Mouse (Mus musculus) embryonic facial prominence, embryonic 11.5 days (tissue): ENCODE data around the gene Cers1. TPM values are rescaled to one million over a fixed set of nuclear protein-coding genes. Genes with fewer than 3 reads are reported as not detected.

Experiments used
- ATAC-seq: fragments of 200-750 bp; cut with Nextera tagmentation; replicated peaks from 2 replicates; pipeline ENCODE4 v1.8.0; 2017; ENCODE audit warnings: low read depth; ENCODE audit not compliant: insufficient number of reproducible peaks, low FRiP score, low TSS enrichment
- DNase-seq: peaks from one replicate; pipeline ENCODE4 v3.0.0-alpha.2; 2015; ENCODE audit warnings: low spot score
- H3K27ac ChIP-seq: fragments of 300-500 bp; sonication (generic); replicated peaks from 2 replicates; pipeline ENCODE4 v1.5.1; 2014; ENCODE audit warnings: mild to moderate bottlenecking, low read depth, low read length, control low read depth
- H3K27me3 ChIP-seq: fragments of 300-500 bp; sonication (generic); 2 replicates; pipeline ENCODE4 v1.6.1; 2014; ENCODE audit warnings: mild to moderate bottlenecking, low read length, moderate library complexity, mixed read lengths; ENCODE audit not compliant: control insufficient read depth, insufficient read depth
- H3K36me3 ChIP-seq: fragments of 300-500 bp; sonication (generic); replicated peaks from 2 replicates; pipeline ENCODE4 v1.6.1; 2014; ENCODE audit warnings: low read depth, mild to moderate bottlenecking, low read length, moderate library complexity, mixed read lengths; ENCODE audit not compliant: control insufficient read depth, insufficient read depth
- H3K4me1 ChIP-seq: fragments of 300-500 bp; sonication (generic); 2 replicates; pipeline ENCODE4 v1.6.1; 2014; ENCODE audit warnings: low read length, mixed read lengths; ENCODE audit not compliant: control insufficient read depth, insufficient read depth
- H3K4me2 ChIP-seq: fragments of 300-500 bp; sonication (generic); 2 replicates; pipeline ENCODE4 v1.6.1; 2014; ENCODE audit warnings: low read depth, mild to moderate bottlenecking, control low read depth, low read length, moderate library complexity
- H3K4me3 ChIP-seq: fragments of 300-500 bp; sonication (generic); 2 replicates; pipeline ENCODE4 v1.5.1; 2014; ENCODE audit warnings: low read depth, low read length, control low read depth
- H3K9ac ChIP-seq: fragments of 300-500 bp; sonication (generic); replicated peaks from 2 replicates; pipeline ENCODE4 v1.6.1; 2014; ENCODE audit warnings: mild to moderate bottlenecking, control low read depth, low read length
- H3K9me3 ChIP-seq: fragments of 300-500 bp; sonication (generic); replicated peaks from 2 replicates; pipeline ENCODE4 v1.6.1; 2016; ENCODE audit warnings: mild to moderate bottlenecking, low read length, inconsistent platforms, mixed read lengths; ENCODE audit not compliant: control insufficient read depth
- WGBS: fragments of 180-500 bp; shearing (Covaris S2); extraction: QIAGEN DNeasy Blood & Tissue Kit; methylation state at CpG from one replicate; pipeline ENCODE4 v1.1.7; 2014; 5-methylcytosine and 5-hydroxymethylcytosine counted together
- polyA plus RNA-seq: library from polyadenylated mRNA; unstranded; fragments of >200 nt; fragmentation: Nextera tagmentation; extraction: Ambion mirVana; gene quantifications from 2 replicates; pipeline ENCODE4 v1.2.1, GENCODE M21; 2014

Cers1 gene
- polyA plus RNA-seq, 1 experiment from 2014 or later, result 4.0 TPM

GRCm38 (mm10) chr8:70374318-70374927 is 58.8 kb downstream of the Cers1 start:
- Histone ChIP-seq H3K9me3 (no peaks in the 10 kb centered on the region), H3K4me1 (peaks cover 6% of the 10 kb centered on the region), H3K27me3 (peaks cover 60% of the 10 kb centered on the region), H3K4me2 (peak overlapping the region; percentile 47), H3K36me3 (no peaks in the 10 kb centered on the region), H3K4me3 (peak overlapping the region; percentile 30), H3K27ac (no peak overlapping the region), H3K9ac (no peak overlapping the region; the same call in 1 of the 2 replicates)
- peak; percentile 61 for ATAC-seq
- peak; percentile 76 for DNase-seq
- WGBS, result 1% methylated on average over 42 of the region's 53 CpGs

- Histone ChIP-seq H3K9ac (no peak overlapping the region), H3K27me3 (peaks cover 60% of the 10 kb centered on the region), H3K4me1 (peaks cover 6% of the 10 kb centered on the region), H3K4me3 (no peak overlapping the region), H3K9me3 (no peaks in the 10 kb centered on the region), H3K4me2 (no peak overlapping the region), H3K27ac (no peak overlapping the region), H3K36me3 (no peaks in the 10 kb centered on the region)
- DNase-seq (no peak), ATAC-seq (no peak)
- 7% methylated on average over 35 of the region's 35 CpGs for WGBS
Observed at GRCm38 (mm10) chr8:70375212-70375859, 59.8 kb downstream of the Cers1 start.

DNA sequence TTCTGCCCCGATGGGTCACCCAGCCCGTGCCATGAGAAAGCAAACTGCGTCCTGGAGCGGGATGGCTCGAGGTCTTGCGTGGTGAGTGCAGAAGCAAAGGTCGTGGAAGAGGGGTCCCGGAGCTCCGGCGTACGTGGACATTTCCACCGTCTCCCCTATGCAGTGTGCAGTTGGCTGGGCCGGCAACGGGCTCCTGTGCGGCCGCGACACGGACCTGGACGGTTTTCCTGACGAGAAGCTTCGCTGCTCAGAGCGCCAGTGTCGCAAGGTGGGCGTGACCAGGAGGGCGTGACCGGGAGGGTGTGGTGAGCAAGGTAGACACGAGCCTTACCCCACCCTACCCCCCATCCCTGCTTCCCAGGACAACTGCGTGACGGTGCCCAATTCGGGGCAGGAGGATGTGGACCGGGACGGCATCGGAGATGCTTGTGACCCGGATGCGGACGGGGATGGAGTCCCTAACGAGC is 60.7 kb downstream of the Cers1 start:
- Histone ChIP-seq H3K9ac (no peak overlapping the region), H3K4me1 (peaks cover 6% of the 10 kb centered on the region), H3K36me3 (no peaks in the 10 kb centered on the region), H3K27me3 (peaks cover 60% of the 10 kb centered on the region), H3K4me3 (no peak overlapping the region), H3K27ac (no peak overlapping the region), H3K4me2 (no peak overlapping the region), H3K9me3 (no peaks in the 10 kb centered on the region)
- DNase-seq (no peak), ATAC-seq (no peak)
- 8% methylated on average over 37 of the region's 37 CpGs for WGBS

GRCm38 (mm10) chr8:70377049-70377448 is 61.5 kb downstream of the Cers1 start:
- Histone ChIP-seq H3K27me3 (peaks cover 56% of the 10 kb centered on the region), H3K4me1 (peaks cover 6% of the 10 kb centered on the region), H3K4me2 (no peak overlapping the region), H3K36me3 (no peaks in the 10 kb centered on the region), H3K4me3 (no peak overlapping the region), H3K27ac (no peak overlapping the region), H3K9ac (no peak overlapping the region), H3K9me3 (no peaks in the 10 kb centered on the region)
- no peak for DNase-seq
- ATAC-seq, result no peak
- 11% methylated on average over 15 of the region's 15 CpGs for WGBS

DNA sequence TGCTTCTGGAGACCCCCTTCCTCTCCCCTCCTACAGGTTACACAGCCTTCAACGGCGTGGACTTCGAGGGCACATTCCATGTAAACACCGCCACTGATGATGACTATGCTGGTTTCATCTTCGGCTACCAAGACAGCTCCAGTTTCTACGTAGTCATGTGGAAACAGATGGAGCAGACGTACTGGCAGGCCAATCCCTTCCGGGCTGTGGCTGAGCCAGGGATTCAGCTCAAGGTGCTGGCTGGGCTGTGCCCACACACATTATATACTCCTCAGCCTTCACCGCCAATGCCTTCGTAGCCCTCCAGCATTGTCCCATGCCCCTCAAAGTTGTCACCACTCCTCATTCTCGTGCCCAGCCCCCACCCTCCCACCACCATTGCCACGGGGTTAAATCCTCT is 64.5 kb downstream of the Cers1 start:
- H3K9me3 ChIP-seq, result no peaks in the 10 kb centered on the region
- no peaks in the 10 kb centered on the region for H3K4me1 ChIP-seq
- 87% methylated on average over 12 of the region's 12 CpGs for WGBS
- H3K36me3 ChIP-seq, result no peaks in the 10 kb centered on the region
- no peak overlapping the region for H3K9ac ChIP-seq
- no peak overlapping the region for H3K4me3 ChIP-seq
- no peak overlapping the region for H3K27ac ChIP-seq
- H3K27me3 ChIP-seq, result peaks cover 26% of the 10 kb centered on the region
- ATAC-seq (no peak), DNase-seq (no peak)
- no peak overlapping the region for H3K4me2 ChIP-seq

Other genes with a start within 250 kb of the Cers1 start
- gene Tm6sf2, start 242.9 kb upstream of the Cers1 start, polyA plus RNA-seq, result 0.34 and 0.72 TPM in 2 replicates
- gene Hapln4, start 232.3 kb upstream of the Cers1 start, polyA plus RNA-seq, result 0.07 TPM in 1 of 2 replicates, not detected in the other
- gene Ncan, start 194.9 kb upstream of the Cers1 start, polyA plus RNA-seq, result 6.4 and 7.3 TPM in 2 replicates
- gene Nr2c2ap, start 184.4 kb upstream of the Cers1 start, polyA plus RNA-seq, result 19.2 and 19.5 TPM in 2 replicates
- gene Rfxank, start 176.6 kb upstream of the Cers1 start, polyA plus RNA-seq, result 17.0 and 18.3 TPM in 2 replicates
- 40.4 and 46.6 TPM in 2 replicates for gene Borcs8, start 176.3 kb upstream of the Cers1 start, polyA plus RNA-seq
- gene Mef2b, start 176.1 kb upstream of the Cers1 start, polyA plus RNA-seq, result 0.45 and 0.64 TPM in 2 replicates
- gene Tmem161a, start 143.4 kb upstream of the Cers1 start, polyA plus RNA-seq, result 26.2 and 29.8 TPM in 2 replicates
- 1.3 and 1.4 TPM in 2 replicates for gene Slc25a42, start 103.5 kb upstream of the Cers1 start, polyA plus RNA-seq
- 31.4 and 34.0 TPM in 2 replicates for gene Sugp2, start 81.5 kb upstream of the Cers1 start, polyA plus RNA-seq
- gene Armc6, start 81.3 kb upstream of the Cers1 start, polyA plus RNA-seq, result 21.9 and 28.4 TPM in 2 replicates
- 48.9 and 52.9 TPM in 2 replicates for gene Homer3, start 32.9 kb upstream of the Cers1 start, polyA plus RNA-seq
- 51.4 and 52.5 TPM in 2 replicates for gene Ddx49, start 13.3 kb upstream of the Cers1 start, polyA plus RNA-seq
- 220 and 271 TPM in 2 replicates for gene Cope, start 13.3 kb upstream of the Cers1 start, polyA plus RNA-seq
- gene Gdf1, start 14.0 kb downstream of the Cers1 start, polyA plus RNA-seq, result 0.22 and 3.1 TPM in 2 replicates
- gene Upf1, start 37.5 kb downstream of the Cers1 start, polyA plus RNA-seq, result 20.4 and 21.0 TPM in 2 replicates
- gene Comp, start 57.8 kb downstream of the Cers1 start, polyA plus RNA-seq, result 0.17 TPM in 1 of 2 replicates, not detected in the other
- gene Crtc1, start 123.8 kb downstream of the Cers1 start, polyA plus RNA-seq, result 10.2 and 11.8 TPM in 2 replicates
- gene Klhl26, start 161.2 kb downstream of the Cers1 start, polyA plus RNA-seq, result 15.4 and 17.9 TPM in 2 replicates
- 25.4 and 25.7 TPM in 2 replicates for gene Tmem59l, start 171.6 kb downstream of the Cers1 start, polyA plus RNA-seq
- 63.8 and 64.7 TPM in 2 replicates for gene Crlf1, start 177.4 kb downstream of the Cers1 start, polyA plus RNA-seq
- gene Rex1bd, start 191.0 kb downstream of the Cers1 start, polyA plus RNA-seq, result 126 and 140 TPM in 2 replicates
- gene Uba52, start 195.0 kb downstream of the Cers1 start, polyA plus RNA-seq, result 783 and 884 TPM in 2 replicates
- 175 and 196 TPM in 2 replicates for gene Fkbp8, start 211.9 kb downstream of the Cers1 start, polyA plus RNA-seq
- gene Kxd1, start 212.2 kb downstream of the Cers1 start, polyA plus RNA-seq, result 47.4 and 49.9 TPM in 2 replicates
- gene Ell, start 223.7 kb downstream of the Cers1 start, polyA plus RNA-seq, result 15.3 and 16.1 TPM in 2 replicates